Mouse (Mus musculus): ENCODE data around the gene Astl.

- TF ChIP-seq CTCF (IDR thresholded peaks at IDR 0.05; ENCODE audit: insufficient read depth, low read length) (no peak), POLR2A (IDR thresholded peaks at IDR 0.05; ENCODE audit: borderline replicate concordance, extremely low read depth, low read depth, low read length) (no peak)
These were observed at the start of gene Astl for GRCm38 (mm10) chr2:127338416-127338815.

Data from lung, adult 2 months (tissue).